Mouse (Mus musculus) monocyte, adult 5-6 weeks (primary cell): ENCODE measurements around the gene Cds1. TPM values are rescaled to one million over a fixed set of nuclear protein-coding genes. Genes with fewer than 3 reads are reported as not detected.

Source experiments
- ATAC-seq: fragments of 153-309, 156-312 bp; replicated peaks from 2 replicates; pipeline ENCODE4 v1.8.0; 2017; ENCODE audit warnings: mild to moderate bottlenecking; ENCODE audit not compliant: low TSS enrichment, insufficient number of reproducible peaks, severe bottlenecking, poor library complexity, low FRiP score
- total RNA-seq: library from RNA; stranded (forward); fragments of 200-1000, 200-491, 200-594 nt; gene quantifications from 3 replicates; pipeline ENCODE4 v1.2.3, GENCODE M21; 2017

Cds1 gene
- total RNA-seq, 1 experiment from 2014 or later = 1.9 TPM

DNA sequence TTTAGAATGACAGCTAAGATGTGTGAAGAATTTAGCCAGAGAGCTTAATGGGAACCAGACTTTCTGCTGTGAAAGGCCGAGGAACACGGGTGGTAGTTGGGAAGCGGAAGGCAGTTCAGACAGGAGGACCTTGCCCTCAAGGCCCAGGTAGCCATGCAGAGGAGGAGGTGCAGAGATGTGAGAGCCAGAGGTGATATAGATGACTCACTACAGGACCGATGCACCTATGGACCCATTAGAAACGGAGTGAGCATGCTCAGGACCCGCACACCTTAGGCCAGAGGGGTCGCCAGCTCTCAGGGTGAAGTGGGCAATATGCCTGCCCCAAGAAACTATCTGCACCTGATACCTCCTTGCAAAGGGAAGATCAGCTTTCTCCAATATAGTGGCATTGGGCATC, 3.6 kb downstream of the Cds1 start:
- no peak for ATAC-seq

DNA sequence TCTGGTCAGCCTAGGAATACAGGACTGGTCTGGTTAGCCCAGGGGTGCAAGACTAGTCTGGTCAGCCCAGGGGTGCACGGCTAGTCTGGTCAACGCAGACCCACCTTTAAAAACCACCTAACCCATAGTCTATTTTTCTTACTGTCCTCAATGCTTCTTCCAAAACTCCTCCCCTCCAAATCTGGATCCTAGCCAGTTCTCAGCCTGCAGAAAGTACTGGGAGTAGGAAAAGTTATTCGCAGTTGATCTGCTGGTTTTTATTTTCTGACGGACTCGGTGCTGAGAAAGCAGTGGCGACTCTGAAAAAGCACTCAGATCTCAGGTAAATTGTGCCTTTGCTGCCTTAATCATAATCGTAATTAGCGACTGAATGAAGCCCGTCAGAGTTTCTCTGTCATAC, 7.7 kb downstream of the Cds1 start:
- no peak for ATAC-seq

DNA sequence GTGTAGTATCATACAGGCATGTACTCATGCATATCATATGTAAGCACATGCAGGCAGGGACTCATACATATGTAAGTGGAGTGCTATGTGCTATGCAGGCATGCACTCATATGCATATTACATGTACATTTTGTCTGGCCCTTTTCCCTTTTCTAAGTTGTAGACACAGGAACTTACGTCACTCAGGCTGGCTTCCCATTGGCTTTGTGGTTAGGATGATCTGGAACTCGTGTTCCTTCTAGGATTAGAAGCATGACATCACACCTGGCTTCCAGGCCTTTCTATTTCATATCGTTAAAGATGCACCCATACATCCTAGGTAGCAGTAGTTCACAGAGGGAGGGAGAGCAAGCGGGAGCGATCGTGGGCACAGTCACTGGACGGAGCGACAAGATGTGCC, 10.3 kb downstream of the Cds1 start:
- no peak for ATAC-seq

DNA sequence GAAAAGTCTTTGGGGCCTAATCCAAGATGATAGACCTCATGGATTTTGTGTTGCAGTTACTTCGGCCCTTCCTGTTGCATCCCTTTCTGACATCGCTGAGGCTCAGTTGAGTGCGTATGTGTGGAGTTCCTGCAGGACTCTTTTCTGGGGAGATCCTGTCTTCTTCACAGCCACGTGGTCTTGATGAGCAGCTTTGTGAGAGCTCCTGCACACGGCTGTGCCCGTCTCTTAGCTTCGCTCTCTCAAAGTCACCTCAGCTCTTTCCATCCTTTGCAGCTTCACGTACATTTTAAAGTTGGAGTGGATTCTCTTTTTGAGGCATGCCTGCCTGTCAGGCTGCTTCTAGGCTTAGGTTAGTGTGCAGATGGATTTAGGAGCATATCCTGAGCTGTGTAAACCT, 11.6 kb downstream of the Cds1 start:
- no peak for ATAC-seq

DNA sequence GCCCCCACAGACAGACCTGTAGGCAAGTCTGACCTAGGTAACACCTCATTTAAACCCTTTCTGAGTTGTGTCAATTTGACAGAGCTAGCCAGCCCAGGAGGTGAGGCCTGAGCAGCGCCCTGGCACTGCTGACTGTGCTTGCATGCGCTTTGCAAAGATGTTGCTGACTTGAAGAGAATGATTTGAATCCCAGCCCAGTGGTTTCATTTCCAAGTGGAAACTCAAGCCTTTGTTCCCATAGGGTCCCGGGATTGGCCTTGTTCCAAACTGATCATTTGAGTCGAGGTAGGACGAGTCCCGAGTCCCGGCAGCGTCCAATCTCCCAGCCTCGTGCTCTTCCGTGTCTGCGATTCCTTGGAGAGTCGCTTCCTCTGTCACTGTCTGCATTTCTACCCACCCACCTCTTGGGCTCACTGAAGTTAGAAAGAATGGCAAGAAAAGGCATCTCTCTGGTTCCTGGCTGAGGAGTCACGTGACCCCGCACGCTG, 14.5 kb downstream of the Cds1 start:
- ATAC-seq = no peak

DNA sequence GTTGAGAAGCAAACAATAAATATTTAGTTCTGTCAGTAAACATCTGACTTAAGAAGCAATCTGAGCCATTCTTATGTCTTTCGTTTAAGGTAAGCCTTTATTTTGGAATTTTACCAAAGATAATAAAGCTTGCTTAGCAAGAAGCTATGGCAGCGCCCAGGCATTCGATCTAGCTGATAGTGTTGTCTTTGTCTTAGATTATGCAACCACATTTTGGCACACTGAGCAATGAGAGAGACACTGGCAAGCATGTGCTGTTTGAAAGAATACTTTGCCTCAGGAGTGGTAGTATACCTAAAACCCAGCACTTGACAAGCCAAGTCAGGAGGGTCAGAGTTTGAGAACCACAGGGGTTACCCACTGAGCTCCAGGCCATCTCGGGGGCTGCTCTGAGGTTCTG, 16.0 kb downstream of the Cds1 start:
- ATAC-seq = no peak

DNA sequence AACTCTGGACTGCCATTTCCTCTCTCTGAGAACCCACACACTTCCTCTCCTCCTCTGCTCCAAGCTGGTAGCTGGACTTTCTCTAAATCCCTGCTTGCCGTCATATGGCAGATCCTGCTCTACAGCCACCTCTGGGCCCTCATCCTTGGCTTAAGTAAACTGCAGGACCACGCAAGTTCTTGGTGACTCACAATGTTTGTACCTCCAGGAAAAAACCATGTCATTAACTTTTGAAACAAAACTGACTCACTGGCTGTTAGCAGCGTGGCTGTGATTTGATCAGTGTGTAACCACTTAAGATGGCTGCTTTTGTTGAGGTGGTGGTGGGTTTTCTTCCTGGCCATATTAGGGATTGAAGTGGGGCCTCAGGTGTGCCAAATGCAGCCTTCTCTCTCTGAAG, 19.4 kb downstream of the Cds1 start:
- ATAC-seq = no peak

DNA sequence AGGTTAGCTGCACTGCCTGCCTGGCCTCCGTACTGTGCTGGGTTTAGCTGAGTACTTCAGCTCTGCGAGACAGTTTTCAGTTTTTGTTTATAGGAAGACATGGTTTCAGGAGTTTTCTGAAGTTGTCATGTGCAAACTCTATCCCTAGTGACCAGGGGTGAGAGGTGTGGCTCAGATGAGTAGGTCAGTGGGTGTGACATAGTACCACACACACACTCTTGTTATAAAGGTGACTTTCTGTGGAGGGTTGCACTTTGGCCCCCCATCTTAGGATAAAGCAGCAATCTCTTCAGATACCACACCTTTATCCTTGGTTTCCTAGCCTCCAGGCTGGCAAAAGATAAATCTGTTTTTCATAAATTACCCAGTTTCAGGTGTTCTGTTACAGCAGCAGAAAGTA, 19.9 kb downstream of the Cds1 start:
- ATAC-seq = no peak

DNA sequence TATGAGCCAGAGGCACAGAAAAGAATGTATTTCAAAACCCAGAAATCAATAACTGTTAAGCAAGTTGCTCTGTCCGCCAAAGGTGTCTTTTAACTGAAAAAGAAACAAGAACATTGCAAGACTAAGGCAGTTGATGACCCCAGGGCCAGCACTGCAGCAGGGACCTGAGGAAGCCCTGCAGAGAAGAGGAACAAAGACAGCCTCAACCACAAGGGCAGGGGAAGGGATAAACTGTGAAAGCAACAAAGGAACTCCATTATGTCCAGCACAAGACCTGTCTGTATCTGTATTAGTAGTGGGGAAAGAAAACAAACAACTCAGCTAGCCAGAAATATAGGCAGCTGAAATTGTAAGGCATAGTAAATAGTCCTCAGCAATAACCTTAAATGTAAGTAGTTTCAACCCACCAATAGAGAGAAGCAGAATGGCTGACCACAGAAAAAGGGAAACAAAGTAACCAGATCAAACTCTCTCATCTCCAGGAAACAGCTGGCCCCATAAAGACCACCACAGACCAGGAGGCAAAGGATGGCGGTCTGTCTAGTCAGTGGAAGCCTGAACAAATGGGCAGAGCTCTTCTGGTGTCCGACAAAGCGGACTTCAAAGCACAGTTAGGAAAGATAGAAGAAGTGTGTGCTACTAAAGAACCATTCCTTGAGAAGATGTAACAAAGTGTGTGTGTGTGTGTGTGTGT, 21.1 kb downstream of the Cds1 start:
- ATAC-seq = 0 out of 2 replicates have a peak, but pooled peaks have one; percentile 31

DNA sequence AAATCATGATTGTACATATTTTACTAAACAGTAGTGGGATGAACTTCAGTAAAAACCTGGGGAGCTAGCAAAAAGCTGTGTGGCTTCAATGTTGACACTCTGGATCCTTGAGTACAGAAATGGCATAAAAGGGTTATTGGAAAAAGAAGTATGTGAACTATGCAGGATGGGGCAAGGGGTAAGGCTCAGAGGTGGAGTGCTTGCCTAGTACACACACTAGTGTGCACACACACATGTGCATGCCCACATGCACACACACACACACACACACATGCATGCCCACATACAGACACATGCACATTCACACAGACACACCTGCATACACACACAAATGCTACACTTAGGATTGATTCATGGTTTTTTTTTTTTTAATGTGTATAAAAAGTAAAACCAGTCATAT, 24.8 kb downstream of the Cds1 start:
- ATAC-seq = no peak

DNA sequence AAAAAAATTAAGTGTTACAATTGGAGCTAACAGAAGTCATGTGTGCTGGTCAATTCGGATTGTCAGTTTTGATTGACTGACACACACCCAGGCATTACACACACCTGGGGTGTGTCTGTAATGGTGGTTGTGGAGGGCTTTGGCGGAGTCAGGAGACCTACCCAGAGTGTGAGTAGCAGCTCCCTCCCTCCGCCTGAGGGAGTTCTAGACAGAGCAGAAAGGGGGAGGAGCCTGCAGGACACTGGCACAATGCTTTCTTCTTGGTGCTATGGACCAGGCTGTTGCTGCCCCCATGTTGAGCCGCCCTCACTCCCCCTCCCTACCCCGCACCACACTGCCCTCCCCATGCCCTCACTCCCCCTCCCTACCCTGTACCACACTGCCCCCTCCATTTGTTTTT, 25.6 kb downstream of the Cds1 start:
- ATAC-seq = no peak

DNA sequence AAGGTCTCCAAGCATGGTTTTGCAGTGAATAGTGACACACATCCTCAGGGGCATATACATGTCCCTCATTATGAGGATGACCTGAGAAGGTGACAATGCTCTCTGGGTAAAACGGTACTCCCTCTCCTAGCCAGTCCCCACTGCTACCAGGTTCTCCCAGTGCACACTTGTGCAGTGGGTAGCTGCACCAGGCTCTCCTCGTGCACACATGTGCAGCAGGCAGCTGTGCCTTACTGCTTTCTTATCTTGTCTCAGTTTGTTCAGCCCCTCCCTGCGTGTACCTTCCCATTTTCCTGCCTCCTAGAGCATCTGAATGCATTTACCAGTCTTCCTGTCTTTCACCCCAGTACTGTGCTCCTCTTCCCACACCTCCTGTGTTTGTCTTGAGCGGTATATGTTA, 27.7 kb downstream of the Cds1 start:
- ATAC-seq = no peak

DNA sequence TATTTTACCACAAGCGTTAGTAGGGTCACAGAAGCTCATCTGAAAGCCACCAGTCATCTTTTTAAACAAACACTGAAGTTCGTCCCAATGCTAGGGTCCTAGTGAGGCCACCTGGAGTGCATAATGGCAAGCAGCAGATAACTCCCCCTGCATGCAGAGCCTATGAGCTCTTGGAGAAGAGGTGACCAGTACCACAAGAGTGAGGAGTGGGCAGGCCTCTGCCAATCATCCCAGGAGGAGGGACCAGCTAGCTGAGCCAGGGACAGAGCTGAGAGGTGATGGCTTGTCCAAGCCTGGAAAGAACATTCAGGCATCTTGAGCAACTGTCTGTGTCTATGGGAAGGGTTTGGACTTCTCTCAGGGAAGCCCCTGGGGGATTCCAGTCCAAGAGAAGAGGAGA, 37.0 kb downstream of the Cds1 start:
- no peak for ATAC-seq

DNA sequence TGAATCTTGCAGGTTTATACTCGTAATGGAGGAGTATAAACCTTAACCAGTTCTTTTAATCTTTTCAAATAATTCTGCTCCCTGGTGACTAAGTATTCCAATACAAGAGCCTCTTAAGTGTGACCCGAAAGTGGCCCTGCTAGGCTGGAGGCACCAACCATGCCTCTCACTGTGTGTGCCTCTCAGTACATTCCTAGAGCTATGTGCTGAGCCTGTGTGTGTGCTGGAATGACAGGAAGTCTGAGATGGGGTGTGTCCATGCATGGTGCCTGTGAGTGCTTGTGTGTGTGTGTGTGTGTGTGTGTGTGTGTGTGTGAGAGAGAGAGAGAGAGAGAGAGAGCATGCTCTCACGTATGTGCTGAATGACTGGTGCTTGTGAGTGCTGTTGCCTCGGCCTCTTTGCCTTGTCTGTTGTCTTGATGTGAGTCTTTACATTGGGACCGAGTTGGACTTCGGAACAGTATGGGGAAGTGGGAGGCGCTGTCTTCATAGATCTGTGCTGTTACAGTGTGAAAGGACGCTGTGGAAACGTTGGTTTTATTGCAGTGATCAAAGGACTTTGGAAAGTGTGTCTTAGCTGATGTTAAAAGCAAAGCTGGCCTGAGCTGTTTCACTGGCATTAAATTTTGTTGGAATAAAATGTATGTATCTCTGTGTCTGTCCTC, 37.6 kb downstream of the Cds1 start:
- ATAC-seq = no peak

DNA sequence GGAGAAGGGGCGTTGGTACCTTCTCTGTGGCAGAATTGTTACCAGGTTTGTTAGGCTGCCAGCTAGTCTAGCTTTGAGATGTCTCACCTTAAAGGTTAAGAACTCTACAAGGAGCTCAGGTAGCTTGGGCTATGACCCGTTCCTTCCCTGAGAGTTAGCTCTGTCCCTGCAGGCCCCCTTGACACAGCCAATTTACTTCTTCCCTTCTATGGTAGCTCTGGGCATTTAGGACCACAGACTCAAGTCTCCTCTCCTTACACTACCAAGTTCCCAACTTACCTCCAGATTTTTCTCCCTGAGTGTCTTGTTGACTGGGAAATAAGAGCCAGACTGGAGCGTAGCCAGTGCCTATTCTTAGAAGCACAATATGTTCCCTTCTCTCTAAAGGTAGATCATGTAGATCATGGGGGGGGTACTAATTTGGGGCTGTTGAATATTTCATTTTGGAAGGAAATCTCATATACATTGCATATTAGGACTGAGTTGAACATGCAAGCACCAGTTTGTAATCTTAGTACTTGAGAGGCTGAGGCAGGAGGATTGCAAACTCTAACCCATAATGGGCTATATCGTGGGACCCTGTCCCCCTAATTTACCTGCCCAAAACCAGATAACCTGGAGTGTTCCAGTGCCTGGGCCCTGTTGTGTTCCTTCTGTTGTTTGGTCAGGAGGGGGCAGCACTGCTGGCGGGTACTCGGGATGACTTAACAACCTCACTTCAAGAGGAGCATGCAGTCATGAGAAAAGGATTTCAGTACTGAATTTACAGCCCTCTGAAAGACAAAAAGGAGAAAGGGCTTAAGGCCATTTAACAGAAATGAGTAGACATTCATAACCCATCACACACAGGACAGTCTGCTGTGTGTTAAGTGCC, 46.6 kb downstream of the Cds1 start:
- no peak for ATAC-seq

DNA sequence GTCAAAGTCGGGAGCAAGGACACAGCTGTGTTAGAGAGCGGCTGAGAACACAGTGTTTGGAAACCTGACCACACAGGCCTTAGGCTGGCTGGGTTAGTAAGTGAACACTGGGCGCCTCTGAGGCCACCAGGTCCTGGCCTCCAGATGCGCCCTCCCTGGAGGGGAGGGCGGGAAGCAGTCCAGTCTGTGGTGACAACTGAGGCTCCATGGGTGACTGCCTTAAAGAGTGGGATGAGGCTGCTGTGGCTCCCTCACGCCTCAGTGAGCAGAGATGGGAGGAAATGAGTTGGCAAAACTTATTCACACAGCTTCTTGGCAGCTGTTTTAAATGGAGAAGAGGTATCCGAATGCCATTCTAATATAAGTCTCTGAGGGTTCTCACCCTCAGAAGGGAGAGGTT, 51.9 kb downstream of the Cds1 start:
- no peak for ATAC-seq

DNA sequence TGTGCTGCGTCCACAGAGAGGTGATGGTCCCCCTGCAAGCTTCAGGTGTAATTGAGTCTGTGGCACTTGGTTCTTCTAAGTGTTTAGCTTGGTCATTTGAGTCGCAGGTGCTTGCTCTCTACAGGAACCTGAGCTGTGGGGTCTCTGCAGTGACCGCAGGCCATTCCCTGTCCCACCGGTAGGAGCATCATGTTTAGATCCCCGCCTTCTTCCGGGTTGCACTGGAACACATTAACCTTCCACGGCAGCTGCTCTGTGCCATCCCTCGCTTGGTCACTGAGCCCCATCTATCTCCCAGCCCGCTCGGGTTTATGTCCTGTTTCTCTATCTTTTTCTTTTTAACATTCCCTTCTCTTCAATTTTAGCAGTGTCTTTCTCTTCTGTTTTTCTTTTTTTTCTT, 54.3 kb downstream of the Cds1 start:
- ATAC-seq = no peak

DNA sequence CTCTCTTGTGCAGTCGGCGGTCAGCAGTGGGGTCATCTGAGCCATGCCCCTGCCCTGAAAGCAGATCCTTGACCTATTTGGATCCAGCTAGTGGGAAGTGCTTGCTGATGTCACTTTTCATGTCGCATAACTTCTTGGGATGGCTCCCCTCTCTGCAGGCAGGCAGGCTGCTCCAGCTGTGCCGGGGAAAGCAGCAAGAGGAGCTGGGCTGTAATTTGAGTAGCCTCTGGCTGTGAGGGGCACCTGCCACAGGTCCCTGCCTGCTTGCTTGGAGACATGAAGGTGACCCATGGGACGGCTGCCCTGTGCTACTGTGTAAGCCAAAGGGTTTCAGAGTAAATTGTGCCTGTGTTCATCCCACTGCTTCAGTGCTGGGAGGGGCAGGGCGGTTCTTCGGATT, 54.9 kb downstream of the Cds1 start:
- no peak for ATAC-seq

DNA sequence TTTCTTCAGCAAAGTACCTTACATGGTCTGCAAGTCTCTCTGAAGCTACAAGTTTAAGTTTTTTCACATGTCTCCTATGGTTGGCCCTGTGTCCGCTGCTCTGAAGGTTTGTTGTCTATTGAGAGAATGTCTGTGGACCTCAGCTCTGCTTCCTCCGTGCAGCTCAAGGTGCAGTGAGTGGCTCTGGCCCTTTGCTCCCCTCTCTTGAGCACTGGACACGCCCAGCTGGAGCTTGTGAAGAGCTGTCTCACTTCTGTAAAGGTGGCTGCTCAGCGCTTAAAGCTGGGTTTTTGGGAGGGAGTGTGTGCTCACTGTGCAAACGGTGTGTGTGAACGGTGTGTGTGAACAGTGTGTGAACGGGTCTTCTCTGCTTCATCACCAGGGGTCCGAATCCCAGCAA, 56.1 kb downstream of the Cds1 start:
- no peak for ATAC-seq
